Mouse (Mus musculus): ENCODE measurements around the gene Shisa8.

GRCm38 (mm10) chr15:82161965-82162600 is 50.5 kb downstream of the Shisa8 start:
- TF ChIP-seq POLR2A (IDR thresholded peaks at IDR 0.05; ENCODE audit: borderline replicate concordance, extremely low read depth, insufficient read depth, insufficient read length, poor library complexity, severe bottlenecking), result no peak
- TF ChIP-seq CTCF (IDR thresholded peaks at IDR 0.05; ENCODE audit: borderline replicate concordance, extremely low read depth, insufficient read depth, insufficient read length), result no peak
